Mouse (Mus musculus) spleen, postnatal 10 days (tissue): ENCODE measurements at regions not wholly inside any gene's neighbourhood (a gene's known extent, or its start where the extent isn't known, plus 50 kb on each side); places are given as distances from the start of the nearest gene placed in this dataset.

Experiments used
- DNase-seq, 2 experiments: peaks; one replicate each; pipeline ENCODE4 v3.0.0; 2021 to 2022; ENCODE audit warnings: low spot score in 2 of 2

GRCm38 (mm10) chr8:25392766-25393166, 568.6 kb upstream of the Adam5 start:
- no peak for DNase-seq

GRCm38 (mm10) chr8:25389947-25390346, 565.8 kb upstream of the Adam5 start:
- no peak for DNase-seq

- no peak for DNase-seq
These were observed 565.2 kb upstream of the Adam5 start for GRCm38 (mm10) chr8:25389371-25389855.

GRCm38 (mm10) chr8:25388811-25389210, 564.6 kb upstream of the Adam5 start:
- DNase-seq: no peak

GRCm38 (mm10) chr8:25385186-25385585, 561.0 kb upstream of the Adam5 start:
- DNase-seq: no peak

GRCm38 (mm10) chr8:25384591-25384990, 560.4 kb upstream of the Adam5 start:
- DNase-seq: no peak

GRCm38 (mm10) chr8:25373276-25373675, 549.1 kb upstream of the Adam5 start:
- DNase-seq: no peak

GRCm38 (mm10) chr8:25370947-25371346, 546.8 kb upstream of the Adam5 start:
- no peak for DNase-seq

GRCm38 (mm10) chr8:25369331-25369730, 545.2 kb upstream of the Adam5 start:
- DNase-seq: no peak

GRCm38 (mm10) chr8:25368561-25369091, 544.5 kb upstream of the Adam5 start:
- no peak for DNase-seq

- DNase-seq: no peak
These were observed 543.8 kb upstream of the Adam5 start for GRCm38 (mm10) chr8:25367806-25368549.

- DNase-seq: no peak
These were observed 542.0 kb upstream of the Adam5 start for GRCm38 (mm10) chr8:25366181-25366580.

GRCm38 (mm10) chr8:25362656-25363055, 538.5 kb upstream of the Adam5 start:
- DNase-seq: no peak

- no peak for DNase-seq
These were observed 538.0 kb upstream of the Adam5 start for GRCm38 (mm10) chr8:25362146-25362545.

- no peak for DNase-seq
These were observed 537.3 kb upstream of the Adam5 start for GRCm38 (mm10) chr8:25361420-25361819.

GRCm38 (mm10) chr8:25358539-25359165, 534.5 kb upstream of the Adam5 start:
- no peak for DNase-seq

- DNase-seq: no peak
These were observed 529.9 kb upstream of the Adam5 start for GRCm38 (mm10) chr8:25353822-25354770.

GRCm38 (mm10) chr8:25353405-25353804, 529.2 kb upstream of the Adam5 start:
- no peak for DNase-seq

- no peak for DNase-seq
These were observed 524.0 kb upstream of the Adam5 start for GRCm38 (mm10) chr8:25348003-25348683.

GRCm38 (mm10) chr8:25343160-25343602, 519.0 kb upstream of the Adam5 start:
- DNase-seq: no peak

GRCm38 (mm10) chr8:25342501-25342900, 518.3 kb upstream of the Adam5 start:
- no peak for DNase-seq
